Mouse (Mus musculus): ENCODE data around the gene Aldh5a1. TPM values are rescaled to one million over a fixed set of nuclear protein-coding genes. Genes with fewer than 3 reads are reported as not detected.
A peak's percentile ranks its signal among the peaks of the same experiment; 100 is the strongest.
"Not testable (repeated sequence)": the region's sequence is repeated elsewhere in the genome, so short reads cannot be mapped to it uniquely, and the experiment has no call there.

Gene Aldh5a1
- total RNA-seq (2015) (1.2 and 2.3 TPM in 2 replicates), total RNA-seq (2017) (1.6 and 2.4 TPM in 2 replicates)

DNA sequence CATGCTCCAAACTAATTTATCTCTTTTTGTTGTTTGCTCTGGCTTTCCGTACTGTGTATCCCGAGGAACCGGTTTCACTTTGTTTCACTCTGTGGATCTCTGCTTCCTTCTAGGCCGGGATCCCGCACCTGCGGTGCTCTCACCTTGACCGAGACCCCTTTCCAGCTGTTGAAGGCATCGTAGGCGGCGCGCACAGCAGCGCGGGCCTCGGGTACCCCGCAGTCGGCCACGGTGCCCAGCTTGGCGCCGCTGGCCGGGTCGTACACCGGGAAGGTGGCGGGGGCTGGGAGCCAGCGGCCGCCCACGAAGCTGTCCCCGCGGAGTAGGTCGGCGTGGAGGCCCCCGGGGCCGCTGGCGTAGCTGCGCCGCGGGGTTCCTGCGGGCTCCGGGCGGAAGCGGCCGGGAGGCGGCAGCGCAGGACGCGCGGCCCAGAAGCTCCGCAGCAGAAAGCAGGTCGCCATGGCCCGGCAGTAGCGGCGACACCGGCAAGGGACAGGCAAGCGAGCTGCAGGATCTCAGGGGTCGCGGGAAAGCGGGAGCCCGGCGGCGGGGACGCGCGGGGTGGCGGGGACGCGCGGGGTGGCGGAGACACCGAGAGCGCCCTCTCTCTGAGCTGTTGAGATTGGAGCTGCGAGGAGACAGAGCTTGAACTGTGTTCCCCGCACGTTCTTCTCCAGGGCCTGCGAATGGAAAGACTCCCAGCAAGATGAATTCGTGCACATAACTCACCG is at the start of gene Aldh5a1:
Aldh5a1 (minus strand) TSS at position 554 of the 731 bp plus-strand sequence.
- ATAC-seq (replicated peaks; ENCODE audit: poor library complexity): peak; percentile 55

DNA sequence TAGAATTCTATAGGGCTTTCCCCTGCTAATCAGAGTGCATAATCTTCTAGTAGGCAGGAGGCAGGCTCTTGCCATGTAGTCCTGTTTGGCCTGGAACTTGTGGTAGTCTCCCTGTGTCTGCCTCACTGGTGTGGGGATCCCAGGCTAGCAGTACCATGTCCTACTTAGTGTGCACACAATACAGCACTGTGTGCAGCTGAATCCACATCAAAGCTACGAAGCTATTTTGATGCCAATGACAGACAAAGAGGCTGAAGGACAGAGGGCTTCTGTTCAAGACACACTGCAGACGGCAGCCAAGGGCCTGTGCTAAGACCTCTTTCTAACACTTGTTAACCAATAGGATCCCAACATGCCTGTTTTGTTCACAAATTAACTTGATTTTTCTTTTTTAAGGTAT is 48.0 kb upstream of the Aldh5a1 start:
- no peak for ATAC-seq (replicated peaks; ENCODE audit: poor library complexity)

DNA sequence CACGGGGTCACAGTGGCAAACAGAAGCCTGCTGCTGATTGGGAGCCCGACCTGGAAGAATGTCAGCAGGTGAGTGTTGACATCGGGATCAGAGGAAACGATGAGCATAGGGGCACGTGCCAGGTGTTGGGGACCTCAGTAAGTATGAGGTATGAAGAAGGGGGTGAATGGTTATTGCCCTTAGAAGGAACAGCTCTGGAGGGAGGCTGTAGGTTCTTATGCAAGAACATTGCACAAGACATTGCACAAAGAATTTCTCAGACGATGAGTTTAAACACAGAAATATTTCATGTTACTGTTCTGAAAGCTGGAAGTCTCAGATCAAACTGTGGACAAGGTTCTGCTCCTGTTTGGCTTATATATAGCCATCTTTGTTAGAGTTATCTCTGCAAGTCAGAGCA is 43.6 kb upstream of the Aldh5a1 start:
- ATAC-seq (replicated peaks; ENCODE audit: poor library complexity): peak; percentile 75

DNA sequence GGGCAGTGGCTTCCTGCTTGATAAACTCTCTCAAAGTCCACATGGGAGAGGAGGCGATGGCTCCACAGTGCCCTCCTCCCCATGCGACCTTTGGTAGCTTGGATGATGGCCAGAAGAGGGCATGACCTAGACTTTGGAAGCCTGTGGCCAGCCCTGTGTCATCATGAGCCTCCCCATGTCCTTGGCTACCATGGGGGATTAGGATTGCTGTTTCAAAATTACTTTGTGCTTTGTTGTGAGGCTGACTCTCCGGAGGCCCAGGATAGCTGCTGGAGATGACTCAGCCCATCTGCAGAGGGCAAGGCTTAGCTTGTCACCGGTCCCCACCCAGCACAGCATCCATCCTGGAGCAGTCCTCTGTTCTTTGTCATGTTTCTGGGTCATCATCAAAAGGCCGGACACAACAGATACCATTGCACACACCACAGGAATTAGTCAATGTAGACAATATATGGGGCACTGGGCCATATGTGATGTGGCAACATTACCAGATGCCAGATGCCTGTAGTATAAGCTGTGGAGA is 40.4 kb upstream of the Aldh5a1 start:
- ATAC-seq (replicated peaks; ENCODE audit: poor library complexity): 0 out of 2 replicates have a peak, but pooled peaks have one; percentile 12

GRCm38 (mm10) chr13:24976384-24976783 is 38.9 kb upstream of the Aldh5a1 start:
- ATAC-seq (replicated peaks; ENCODE audit: poor library complexity): no peak

DNA sequence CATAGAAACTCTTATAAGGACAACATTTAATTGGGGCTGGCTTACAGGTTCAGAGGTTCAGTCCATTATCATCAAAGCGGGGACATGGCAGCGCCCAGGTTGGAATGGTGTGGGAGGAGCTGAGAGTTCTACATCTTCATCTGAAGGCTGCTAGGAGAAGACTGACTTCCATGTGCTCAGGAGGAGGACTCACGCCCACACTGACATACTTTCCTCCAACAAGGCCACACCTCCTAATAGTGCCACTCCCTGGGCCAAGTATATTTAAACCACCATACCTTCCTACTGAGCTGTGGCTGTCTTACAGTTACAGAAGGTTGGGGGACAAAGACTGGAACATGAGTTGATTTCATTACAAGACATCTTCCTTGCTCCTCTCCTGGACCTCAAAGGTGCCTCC is 34.3 kb upstream of the Aldh5a1 start:
- not testable (repeated sequence) for ATAC-seq (replicated peaks; ENCODE audit: poor library complexity)

- ATAC-seq (replicated peaks; ENCODE audit: poor library complexity): peak; percentile 77
These were observed 28.4 kb upstream of the Aldh5a1 start for GRCm38 (mm10) chr13:24965846-24966201.

- ATAC-seq (replicated peaks; ENCODE audit: poor library complexity): peak; percentile 61
These were observed 27.8 kb upstream of the Aldh5a1 start for GRCm38 (mm10) chr13:24965130-24965845.

DNA sequence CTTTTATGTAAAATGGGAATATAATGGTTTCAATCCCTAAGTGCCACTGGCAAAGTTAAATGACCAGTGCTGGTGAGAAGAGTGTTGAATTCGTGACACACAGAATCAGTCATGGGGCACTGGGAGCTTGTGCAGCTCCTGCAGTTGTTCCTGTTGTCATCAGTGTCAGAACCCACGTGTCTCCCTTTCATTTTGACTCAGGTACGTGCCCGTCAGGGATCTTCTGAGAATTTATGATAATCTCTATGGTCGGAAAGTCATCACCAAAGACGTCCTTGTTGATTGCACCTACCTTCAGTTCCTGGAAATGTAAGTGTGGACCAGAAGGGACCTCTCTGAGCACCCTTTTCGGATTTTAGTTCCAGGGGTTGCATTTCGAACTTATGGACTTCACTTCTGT is 24.7 kb upstream of the Aldh5a1 start:
- no peak for ATAC-seq (replicated peaks; ENCODE audit: poor library complexity)

GRCm38 (mm10) chr13:24960084-24960483 is 22.6 kb upstream of the Aldh5a1 start:
- peak; percentile 94 for ATAC-seq (replicated peaks; ENCODE audit: poor library complexity)

- no peak for ATAC-seq (replicated peaks; ENCODE audit: poor library complexity)
These were observed 21.2 kb upstream of the Aldh5a1 start for GRCm38 (mm10) chr13:24958671-24959070.

- no peak for ATAC-seq (replicated peaks; ENCODE audit: poor library complexity)
These were observed 18.0 kb upstream of the Aldh5a1 start for GRCm38 (mm10) chr13:24955500-24955899.

DNA sequence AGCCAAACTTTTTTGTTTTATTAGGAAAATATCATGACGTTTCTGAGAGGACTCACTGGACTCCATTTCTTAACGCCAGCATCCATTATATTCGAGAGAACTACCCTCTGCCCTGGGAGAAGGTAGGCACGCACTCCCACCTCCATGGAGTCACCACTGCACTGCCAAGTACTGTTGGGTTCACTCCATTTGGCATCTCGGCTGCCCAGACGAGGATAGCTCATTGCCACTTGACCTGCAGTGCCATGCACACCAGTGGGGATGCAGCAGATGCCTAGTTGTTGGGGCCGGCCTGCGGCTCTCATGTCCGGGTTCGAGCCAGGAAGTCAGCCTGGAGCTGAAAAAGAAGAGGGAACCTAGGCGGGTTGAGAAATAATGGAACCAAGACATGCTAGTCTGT is 17.6 kb upstream of the Aldh5a1 start:
- no peak for ATAC-seq (replicated peaks; ENCODE audit: poor library complexity)

- peak; percentile 44; the same call in 1 of the 2 replicates for ATAC-seq (replicated peaks; ENCODE audit: poor library complexity)
These were observed 15.2 kb upstream of the Aldh5a1 start for GRCm38 (mm10) chr13:24952659-24953058.

DNA sequence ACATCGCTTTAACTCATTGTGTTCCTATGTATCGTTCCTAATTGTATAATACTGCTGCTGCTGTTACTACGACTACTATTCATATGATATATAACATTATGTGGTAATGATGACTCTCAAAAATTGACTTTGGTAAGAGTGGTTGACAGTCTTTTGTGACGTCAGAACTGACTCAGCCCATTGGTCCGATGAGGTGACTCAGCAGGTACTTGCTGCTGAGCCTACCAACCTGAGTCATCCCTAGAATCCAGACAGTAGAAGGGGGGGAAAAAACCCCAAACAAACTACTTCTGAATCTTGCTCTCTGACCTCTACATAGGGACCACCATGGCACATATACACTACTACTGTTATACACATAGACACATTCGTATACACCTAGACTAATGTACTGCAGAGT is 11.4 kb upstream of the Aldh5a1 start:
- ATAC-seq (replicated peaks; ENCODE audit: poor library complexity): no peak

- ATAC-seq (replicated peaks; ENCODE audit: poor library complexity): no peak
These were observed 9.7 kb upstream of the Aldh5a1 start for GRCm38 (mm10) chr13:24947158-24947557.

DNA sequence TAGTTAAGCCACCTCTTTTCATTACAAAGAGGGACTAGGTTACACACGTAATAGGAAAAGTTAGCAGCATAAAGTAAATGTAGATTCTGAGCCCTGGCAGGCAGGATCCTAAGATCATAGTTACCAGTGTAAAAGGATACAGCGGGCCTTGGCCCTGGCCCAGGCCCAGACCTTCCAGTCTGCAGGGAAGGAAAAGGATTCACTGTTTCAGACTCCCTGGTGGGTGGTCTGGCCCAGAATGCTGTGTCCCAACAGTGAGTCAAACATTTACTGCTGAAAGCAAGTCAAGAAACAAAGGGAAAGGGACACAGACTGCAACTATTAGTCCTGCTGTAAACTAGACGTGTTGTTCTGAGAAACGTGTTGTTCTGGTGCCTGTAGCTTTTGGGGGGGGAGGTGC is 8.1 kb upstream of the Aldh5a1 start:
- ATAC-seq (replicated peaks; ENCODE audit: poor library complexity): no peak

GRCm38 (mm10) chr13:24943303-24943702 is 5.8 kb upstream of the Aldh5a1 start:
- ATAC-seq (replicated peaks; ENCODE audit: poor library complexity): no peak

- peak; percentile 77 for ATAC-seq (replicated peaks; ENCODE audit: poor library complexity)
These were observed 5.2 kb upstream of the Aldh5a1 start, which contains the start of gene Gpld1 for GRCm38 (mm10) chr13:24942512-24943282. Gene Gpld1, plus strand, starts transcription at chr13:24943152.

DNA sequence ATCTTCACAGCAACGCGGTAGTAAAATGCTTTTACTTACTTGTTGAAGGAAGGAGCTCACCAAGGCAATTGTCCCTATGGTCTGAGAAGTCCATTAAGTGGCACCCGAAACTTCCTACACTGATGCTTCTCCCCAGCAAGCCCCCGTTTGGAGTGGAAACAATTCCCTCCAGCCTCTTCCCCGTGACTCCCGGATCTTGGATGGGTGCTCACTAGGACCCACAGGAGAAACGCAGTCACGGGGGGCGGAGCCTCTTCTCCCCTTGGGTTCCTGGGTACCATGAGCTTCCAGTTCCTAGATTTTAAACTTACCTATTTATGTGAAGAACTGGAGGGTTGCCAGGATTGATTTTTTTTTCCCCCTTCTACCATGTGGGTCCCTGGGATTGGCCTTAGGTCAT is 2.0 kb upstream of the Aldh5a1 start:
- no peak for ATAC-seq (replicated peaks; ENCODE audit: poor library complexity)

- peak; percentile 69 for ATAC-seq (replicated peaks; ENCODE audit: poor library complexity)
These were observed 1.2 kb upstream of the Aldh5a1 start for GRCm38 (mm10) chr13:24938683-24939082.
